Mouse (Mus musculus): Measurements from ENCODE around the gene Tmem274.

DNA sequence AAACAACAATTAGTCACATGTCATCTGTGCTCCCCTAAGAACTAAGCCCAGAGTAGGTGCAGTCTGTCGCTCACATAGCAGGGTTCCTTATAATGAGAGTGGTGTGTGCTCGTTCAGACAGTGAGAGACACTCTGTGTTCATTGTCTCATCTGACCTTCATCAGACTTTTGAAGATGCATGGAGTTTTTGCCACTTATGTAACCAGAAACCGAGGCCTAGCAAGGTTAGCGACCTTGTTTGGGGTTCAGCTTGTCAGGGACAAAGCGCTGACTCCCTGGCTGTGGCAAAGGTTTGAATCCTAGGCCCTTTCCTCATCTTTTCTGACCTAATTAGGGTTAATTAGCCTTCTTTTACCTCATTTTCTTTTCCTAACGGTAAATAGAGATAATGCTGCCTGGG, 46.8 kb downstream of the Tmem274 start:
- TF ChIP-seq POLR2A (IDR thresholded peaks at IDR 0.05; ENCODE audit: low read depth, low read length): no peak
- no peak for TF ChIP-seq CTCF (conservative IDR thresholded peaks at IDR 0.05; ENCODE audit: insufficient read depth, insufficient read length, low read depth, low read length)

All from kidney, adult 2 months (tissue).